9 mouse cellular contexts compared by ENCODE assay signal in genomic region chr3:27283071-27283713, GRCm38 (mm10). TPM values are rescaled to one million over a fixed set of nuclear protein-coding genes. Genes with fewer than 3 reads are reported as not detected.
DNase-seq lines count a peak whose midpoint lies in the region; ATAC-seq lines count a peak whose summit lies in the region.
"Had no signal": no experiment of that assay in that cellular context is flagged by ENCODE, and none has a peak within 500 bp of the region (broad histone marks: within the 10 kb centered on the region; RNA-seq: fewer than 3 reads in every experiment).

No protein-coding gene starts in this region.

- no peaks in the 10 kb centered on the region; the same call in 1 of the 2 replicates for H3K9me3 ChIP-seq in heart, embryonic 16.5 days (replicated peaks; ENCODE audit: control insufficient read depth, low read length)
- H3K9me3 ChIP-seq in midbrain, embryonic 11.5 days (ENCODE audit: control insufficient read depth, low read length), result no peaks in the 10 kb centered on the region

- peak overlapping the region; percentile 76 for H3K4me2 ChIP-seq in heart, embryonic 16.5 days (ENCODE audit: low read depth, low read length)
- peak overlapping the region; percentile 54 for H3K4me2 ChIP-seq in midbrain, embryonic 11.5 days

- ATAC-seq in common myeloid progenitor, adult 5-6 weeks (replicated peaks; ENCODE audit: low read depth, poor library complexity, severe bottlenecking), result peak; percentile 36; the same call in 1 of the 2 replicates
- ATAC-seq in heart, embryonic 16.5 days (replicated peaks; ENCODE audit: extremely low read depth, insufficient read depth, low FRiP score), result peak; percentile 49
- peak; percentile 85 for ATAC-seq in midbrain, embryonic 11.5 days (ENCODE audit: low FRiP score)
- ATAC-seq in CD4-positive, CD25-positive, alpha-beta regulatory T cell, adult 4 months, result no peak
- no peak for ATAC-seq in inflammation-experienced regulatory T-cells, adult 6 months

- 4% methylated on average over 27 of the region's 27 CpGs for WGBS in heart, embryonic 16.5 days
- 1% methylated on average over 27 of the region's 27 CpGs for WGBS in midbrain, embryonic 11.5 days

- H3K4me3 ChIP-seq in heart, embryonic 16.5 days (ENCODE audit: low read length), result peak overlapping the region; percentile 47
- peak overlapping the region; percentile 22 for H3K4me3 ChIP-seq in midbrain, embryonic 11.5 days (ENCODE audit: low read depth, low read length)

- no peaks in the 10 kb centered on the region for H3K36me3 ChIP-seq in heart, embryonic 16.5 days (ENCODE audit: control insufficient read depth, insufficient read depth)
- no peaks in the 10 kb centered on the region for H3K36me3 ChIP-seq in midbrain, embryonic 11.5 days (ENCODE audit: control insufficient read depth, insufficient read depth, low read length)

- peak overlapping the region; percentile 55 for H3K27ac ChIP-seq in heart, embryonic 16.5 days (ENCODE audit: low read length)
- H3K27ac ChIP-seq in midbrain, embryonic 11.5 days (ENCODE audit: low read depth, low read length), result no peak overlapping the region
- H3K27ac ChIP-seq: macrophage had no signal

- H3K9ac ChIP-seq in heart, embryonic 16.5 days (ENCODE audit: low read length), result peak overlapping the region; percentile 10
- peak overlapping the region; percentile 43 for H3K9ac ChIP-seq in midbrain, embryonic 11.5 days (ENCODE audit: low read length)

- no peaks in the 10 kb centered on the region for H3K27me3 ChIP-seq in heart, embryonic 16.5 days (ENCODE audit: control insufficient read depth, insufficient read depth, low read length)
- peaks cover 3% of the 10 kb centered on the region; the same call in 1 of the 2 replicates for H3K27me3 ChIP-seq in midbrain, embryonic 11.5 days (ENCODE audit: control insufficient read depth, insufficient read depth, low read length)

- peak; percentile 49 to 58 for DNase-seq in lung, adult 18-20 months
- DNase-seq in lung, postnatal 25 days (ENCODE audit: low spot score), result no peak
- peak; percentile 78 to 91 for DNase-seq in kidney, postnatal 25 days
- DNase-seq in midbrain, embryonic 11.5 days (ENCODE audit: low spot score, missing footprints), result peak; percentile 94

- H3K4me1 ChIP-seq in heart, embryonic 16.5 days (ENCODE audit: control insufficient read depth, insufficient read depth, low read length), result peaks cover 6% of the 10 kb centered on the region
- peaks cover 5% of the 10 kb centered on the region; the same call in 1 of the 2 replicates for H3K4me1 ChIP-seq in midbrain, embryonic 11.5 days (ENCODE audit: control insufficient read depth, insufficient read depth, low read length)

RNA-seq across cellular contexts. Expression of gene Tnfsf10, which starts 33.6 kb away (rescaled TPM):
- total RNA-seq in common myeloid progenitor, adult 5-6 weeks (2017), result 10.2 and 13.8 TPM in 2 replicates
- 0.84 and 1.00 TPM in 2 replicates for polyA plus RNA-seq in heart, embryonic 16.5 days (2015; fragmentation: Nextera tagmentation; extraction: Ambion mirVana)
- polyA plus RNA-seq in midbrain, embryonic 11.5 days (2014; fragmentation: Nextera tagmentation; extraction: Ambion mirVana), result not detected in 2 replicates
- 10 to 100 TPM; 18.8 to 20.0 TPM for polyA plus RNA-seq in CD4-positive, CD25-positive, alpha-beta regulatory T cell, adult 4 months (2017; shearing (Covaris generic))
- polyA plus RNA-seq in inflammation-experienced regulatory T-cells, adult 6 months (2017; shearing (Covaris generic)), result 10 to 100 TPM; 17.7 to 30.1 (median 22.4) TPM

Comparison
In these comparisons a context has a peak if more than half of its experiments do, and no peak if none do; other contexts are left out.
1. ATAC-seq: peak in common myeloid progenitor, adult 5-6 weeks (single experiment), heart, embryonic 16.5 days (single experiment) and midbrain, embryonic 11.5 days (single experiment); none in CD4-positive, CD25-positive, alpha-beta regulatory T cell, adult 4 months (single experiment) and inflammation-experienced regulatory T-cells, adult 6 months (single experiment).